Mouse (Mus musculus): ENCODE measurements around the gene Acvr1. TPM values are rescaled to one million over a fixed set of nuclear protein-coding genes. Genes with fewer than 3 reads are reported as not detected.

The Acvr1 gene
- polyA plus RNA-seq, 1 experiment from 2014 or later = 4.6 TPM

DNA sequence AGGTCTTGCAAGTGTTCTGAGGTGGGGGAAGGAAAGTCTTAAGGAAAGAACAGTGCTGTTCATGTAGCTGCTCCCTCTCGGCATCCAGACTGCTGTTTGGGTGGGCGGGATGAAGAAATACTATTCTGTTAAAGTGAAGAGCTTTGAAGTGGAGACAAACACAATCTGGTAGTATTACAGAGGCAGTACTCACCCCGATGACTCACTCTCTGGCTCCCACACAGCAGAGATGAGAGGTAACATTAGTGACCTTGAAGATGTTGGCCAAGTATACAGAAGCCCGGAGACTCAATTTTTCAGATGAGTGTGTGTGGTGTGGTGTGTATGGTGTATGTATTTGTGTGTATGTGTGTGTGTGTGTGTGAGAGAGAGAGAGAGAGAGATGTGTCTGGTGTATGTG is 22.7 kb upstream of the Acvr1 start:
- peaks cover 11% of the 10 kb centered on the region; the same call in 1 of the 2 replicates for H3K4me1 ChIP-seq
- H3K9me3 ChIP-seq = no peaks in the 10 kb centered on the region
- no peak overlapping the region for H3K4me3 ChIP-seq
- 40% methylated on average over 4 of the region's 4 CpGs for WGBS
- H3K27me3 ChIP-seq = no peaks in the 10 kb centered on the region
- H3K9ac ChIP-seq = no peak overlapping the region
- no peak overlapping the region for H3K27ac ChIP-seq
- H3K36me3 ChIP-seq = no peaks in the 10 kb centered on the region
- H3K4me2 ChIP-seq = no peak overlapping the region
- peak; percentile 36 for ATAC-seq (ENCODE audit: borderline replicate concordance, extremely low read depth, low FRiP score, low TSS enrichment)

GRCm38 (mm10) chr2:58586311-58586710 is 19.4 kb upstream of the Acvr1 start:
- no peak overlapping the region for H3K4me3 ChIP-seq
- ATAC-seq (ENCODE audit: borderline replicate concordance, extremely low read depth, low FRiP score, low TSS enrichment) = peak; percentile 51; the same call in 1 of the 2 replicates
- no peak overlapping the region for H3K4me2 ChIP-seq
- H3K4me1 ChIP-seq = peaks cover 11% of the 10 kb centered on the region; the same call in 1 of the 2 replicates
- H3K36me3 ChIP-seq = no peaks in the 10 kb centered on the region
- H3K27me3 ChIP-seq = no peaks in the 10 kb centered on the region
- H3K27ac ChIP-seq = no peak overlapping the region
- H3K9ac ChIP-seq = no peak overlapping the region
- H3K9me3 ChIP-seq = no peaks in the 10 kb centered on the region
- 39% methylated on average over 10 of the region's 10 CpGs for WGBS

- H3K4me3 ChIP-seq = no peak overlapping the region
- WGBS = 66% methylated on average over 2 of the region's 2 CpGs
- no peak for ATAC-seq (ENCODE audit: borderline replicate concordance, extremely low read depth, low FRiP score, low TSS enrichment)
- no peak overlapping the region for H3K4me2 ChIP-seq
- H3K27ac ChIP-seq = no peak overlapping the region
- no peaks in the 10 kb centered on the region for H3K27me3 ChIP-seq
- H3K9ac ChIP-seq = no peak overlapping the region
- no peaks in the 10 kb centered on the region for H3K4me1 ChIP-seq
- H3K36me3 ChIP-seq = no peaks in the 10 kb centered on the region
- H3K9me3 ChIP-seq = no peaks in the 10 kb centered on the region
Observed at GRCm38 (mm10) chr2:58574167-58574566, 7.2 kb upstream of the Acvr1 start.

DNA sequence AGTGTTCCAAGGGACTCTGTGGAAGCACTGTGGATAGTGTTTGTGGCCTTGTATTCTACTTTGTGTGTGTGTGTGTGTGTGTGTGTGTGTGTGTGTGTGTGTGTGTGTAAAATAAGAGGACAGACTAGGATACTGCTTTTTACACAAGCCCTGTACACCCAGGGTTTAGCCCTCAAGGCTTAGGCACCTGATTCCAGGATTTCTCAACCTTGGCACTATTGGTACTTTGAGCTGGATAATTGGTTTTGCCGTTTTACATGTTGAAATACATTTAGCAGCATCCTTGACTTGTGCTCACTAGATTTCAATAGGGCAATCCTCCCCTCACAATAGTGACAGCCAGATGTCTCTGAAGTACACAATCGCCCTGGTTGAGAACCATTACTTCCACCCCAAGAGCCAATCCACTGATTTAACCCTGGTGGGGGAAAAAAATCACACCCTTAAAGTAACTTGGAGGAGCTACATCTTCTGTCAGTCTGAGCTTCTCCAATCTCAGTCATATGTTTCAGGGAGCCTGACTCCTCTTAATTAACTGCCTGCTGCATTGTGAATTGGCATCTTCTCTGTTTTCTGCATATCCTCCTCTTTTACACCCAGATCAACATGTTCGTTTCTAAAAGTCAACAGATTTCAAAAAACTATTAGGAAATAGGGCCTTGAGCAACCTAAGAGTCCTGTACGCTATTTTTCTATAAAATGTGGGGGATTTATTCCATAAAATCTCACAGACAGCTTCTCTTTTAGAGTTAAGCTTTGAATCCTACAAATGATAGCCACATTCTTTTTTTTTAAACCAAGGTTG is 2.1 kb upstream of the Acvr1 start:
- no peak overlapping the region for H3K27ac ChIP-seq
- no peak overlapping the region; the same call in 1 of the 2 replicates for H3K4me3 ChIP-seq
- no peak overlapping the region for H3K9ac ChIP-seq

GRCm38 (mm10) chr2:58567866-58568719 is 1.1 kb upstream of the Acvr1 start:
- no peaks in the 10 kb centered on the region for H3K27me3 ChIP-seq
- 5% methylated on average over 12 of the region's 12 CpGs for WGBS
- no peaks in the 10 kb centered on the region for H3K9me3 ChIP-seq
- peak overlapping the region; percentile 93 for H3K4me3 ChIP-seq
- peaks cover 25% of the 10 kb centered on the region for H3K4me1 ChIP-seq
- peak overlapping the region; percentile 99 for H3K27ac ChIP-seq
- no peaks in the 10 kb centered on the region for H3K36me3 ChIP-seq
- ATAC-seq (ENCODE audit: borderline replicate concordance, extremely low read depth, low FRiP score, low TSS enrichment) = no peak
- H3K9ac ChIP-seq = peak overlapping the region; percentile 91
- peak overlapping the region; percentile 63 for H3K4me2 ChIP-seq

More for the DNA sequence above, 2.1 kb upstream of the Acvr1 start:
- 58% methylated on average over 4 of the region's 4 CpGs for WGBS
- Histone ChIP-seq H3K9me3 (no peaks in the 10 kb centered on the region), H3K27me3 (no peaks in the 10 kb centered on the region), H3K4me2 (peak overlapping the region; percentile 63), H3K4me1 (peaks cover 24% of the 10 kb centered on the region), H3K36me3 (no peaks in the 10 kb centered on the region)
- ATAC-seq (ENCODE audit: borderline replicate concordance, extremely low read depth, low FRiP score, low TSS enrichment) = no peak

- peak overlapping the region; percentile 93 for H3K4me3 ChIP-seq
- WGBS = under 1% methylated on average over 58 of the region's 78 CpGs
- no peaks in the 10 kb centered on the region for H3K36me3 ChIP-seq
- H3K9me3 ChIP-seq = no peaks in the 10 kb centered on the region
- H3K4me1 ChIP-seq = peaks cover 35% of the 10 kb centered on the region
- peak; percentile 53 for ATAC-seq (ENCODE audit: borderline replicate concordance, extremely low read depth, low FRiP score, low TSS enrichment)
- H3K4me2 ChIP-seq = peak overlapping the region; percentile 63
- H3K27ac ChIP-seq = peak overlapping the region; percentile 99
- H3K9ac ChIP-seq = peak overlapping the region; percentile 91
- no peaks in the 10 kb centered on the region for H3K27me3 ChIP-seq
Observed at GRCm38 (mm10) chr2:58566410-58567065, 419 bp downstream of the Acvr1 start.

GRCm38 (mm10) chr2:58566049-58566409 is 928 bp downstream of the Acvr1 start:
- Histone ChIP-seq H3K4me2 (peak overlapping the region; percentile 63), H3K27me3 (no peaks in the 10 kb centered on the region), H3K27ac (peak overlapping the region; percentile 99), H3K36me3 (no peaks in the 10 kb centered on the region), H3K9ac (peak overlapping the region; percentile 91), H3K4me3 (peak overlapping the region; percentile 93), H3K4me1 (peaks cover 35% of the 10 kb centered on the region), H3K9me3 (no peaks in the 10 kb centered on the region)
- 4% methylated on average over 6 of the region's 6 CpGs for WGBS
- ATAC-seq (ENCODE audit: borderline replicate concordance, extremely low read depth, low FRiP score, low TSS enrichment) = no peak

- no peak overlapping the region for H3K27ac ChIP-seq
- no peaks in the 10 kb centered on the region for H3K9me3 ChIP-seq
- H3K9ac ChIP-seq = peak overlapping the region; percentile 91; the same call in 1 of the 2 replicates
- ATAC-seq (ENCODE audit: borderline replicate concordance, extremely low read depth, low FRiP score, low TSS enrichment) = no peak
- no peaks in the 10 kb centered on the region for H3K27me3 ChIP-seq
- H3K4me1 ChIP-seq = peaks cover 35% of the 10 kb centered on the region
- peak overlapping the region; percentile 63 for H3K4me2 ChIP-seq
- 43% methylated on average over 6 of the region's 6 CpGs for WGBS
- H3K4me3 ChIP-seq = peak overlapping the region; percentile 93
- H3K36me3 ChIP-seq = no peaks in the 10 kb centered on the region
Observed at GRCm38 (mm10) chr2:58565267-58565666, 1.7 kb downstream of the Acvr1 start.

GRCm38 (mm10) chr2:58562137-58562536 is 4.8 kb downstream of the Acvr1 start:
- ATAC-seq (ENCODE audit: borderline replicate concordance, extremely low read depth, low FRiP score, low TSS enrichment) = no peak
- no peaks in the 10 kb centered on the region for H3K9me3 ChIP-seq
- 16% methylated on average over 4 of the region's 4 CpGs for WGBS

DNA sequence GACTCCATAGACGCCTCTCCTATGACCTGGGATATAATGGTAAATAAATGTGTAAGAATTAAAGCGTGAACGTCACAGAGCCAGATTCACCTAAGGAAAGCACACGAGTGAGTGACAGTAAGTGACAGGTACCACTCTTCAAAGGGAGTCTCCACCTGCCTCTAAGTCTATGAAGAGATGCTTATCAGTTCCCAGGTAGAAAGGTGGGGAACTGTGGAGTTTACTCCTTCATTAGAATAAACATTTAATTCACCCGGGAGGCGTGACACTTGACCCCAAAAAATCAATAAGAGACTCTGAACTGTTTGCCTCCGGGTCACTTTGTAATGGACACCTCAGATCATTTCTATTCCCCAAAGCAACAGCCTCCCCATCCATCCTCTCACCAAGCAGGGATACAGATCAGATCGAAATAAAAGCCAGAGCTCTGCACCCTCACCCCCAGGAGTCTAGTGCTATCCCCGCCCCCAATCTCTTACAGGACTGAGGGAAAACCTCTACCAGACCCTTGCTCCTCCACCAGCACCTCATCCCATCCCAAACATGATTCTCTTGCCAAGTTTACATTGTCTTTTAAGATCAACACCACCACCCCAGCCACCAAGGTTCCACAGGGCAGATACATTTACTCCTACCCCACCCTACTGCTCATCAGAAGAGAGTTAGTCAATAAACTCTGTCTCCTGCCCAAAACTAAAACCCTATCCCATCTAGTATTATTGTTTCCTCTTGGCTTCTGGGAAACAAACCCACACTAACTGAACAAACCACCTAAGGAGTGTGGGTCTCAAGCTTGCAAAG is 9.7 kb downstream of the Acvr1 start:
- Histone ChIP-seq H3K4me2 (no peak overlapping the region), H3K4me1 (peaks cover 12% of the 10 kb centered on the region), H3K9ac (no peak overlapping the region), H3K9me3 (no peaks in the 10 kb centered on the region), H3K27ac (no peak overlapping the region), H3K27me3 (no peaks in the 10 kb centered on the region), H3K4me3 (no peak overlapping the region), H3K36me3 (no peaks in the 10 kb centered on the region)
- ATAC-seq (ENCODE audit: borderline replicate concordance, extremely low read depth, low FRiP score, low TSS enrichment) = no peak
- 40% methylated on average over 9 of the region's 9 CpGs for WGBS

More at GRCm38 (mm10) chr2:58562137-58562536, 4.8 kb downstream of the Acvr1 start:
- Histone ChIP-seq H3K4me2 (no peak overlapping the region), H3K4me3 (no peak overlapping the region), H3K4me1 (peaks cover 27% of the 10 kb centered on the region), H3K27ac (0 out of 2 replicates have a peak overlapping the region, but pooled peaks have one; percentile 16), H3K9ac (no peak overlapping the region), H3K27me3 (no peaks in the 10 kb centered on the region), H3K36me3 (no peaks in the 10 kb centered on the region)

- H3K27me3 ChIP-seq = no peaks in the 10 kb centered on the region
- H3K4me1 ChIP-seq = peaks cover 27% of the 10 kb centered on the region
- ATAC-seq (ENCODE audit: borderline replicate concordance, extremely low read depth, low FRiP score, low TSS enrichment) = no peak
- no peak overlapping the region for H3K27ac ChIP-seq
- no peak overlapping the region for H3K9ac ChIP-seq
- no peak overlapping the region for H3K4me3 ChIP-seq
- H3K4me2 ChIP-seq = no peak overlapping the region
- no peaks in the 10 kb centered on the region for H3K9me3 ChIP-seq
- H3K36me3 ChIP-seq = no peaks in the 10 kb centered on the region
- 52% methylated on average over 3 of the region's 3 CpGs for WGBS
Observed at GRCm38 (mm10) chr2:58552296-58552695, 14.7 kb downstream of the Acvr1 start.

Measured in lung, embryonic 15.5 days (tissue).